9 mouse cellular contexts compared by ENCODE assay signal in the genomic region with DNA sequence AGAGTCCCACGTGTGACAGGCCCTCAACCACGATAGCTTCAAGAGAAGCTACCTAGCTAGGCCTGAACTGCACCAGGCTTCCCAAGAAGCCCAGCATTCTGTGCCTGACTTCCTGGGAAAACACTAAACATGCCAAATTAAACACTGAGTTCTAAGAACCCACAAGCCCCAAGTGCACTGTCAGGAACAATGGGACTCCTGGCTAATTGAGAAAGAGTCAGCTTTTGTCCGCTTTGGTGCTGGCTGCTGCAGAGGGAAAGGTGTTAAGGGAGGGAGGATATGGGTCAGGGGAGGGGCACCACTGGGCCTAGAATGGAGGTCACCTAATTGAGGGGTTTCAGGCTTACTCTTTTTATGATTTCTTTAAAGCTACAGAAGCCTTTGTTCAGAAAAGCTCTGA. TPM values are rescaled to one million over a fixed set of nuclear protein-coding genes. Genes with fewer than 3 reads are reported as not detected.
DNase-seq lines count a peak whose midpoint lies in the region; ATAC-seq and TF ChIP-seq lines count a peak whose summit lies in the region.
"Had no signal": no experiment of that assay in that cellular context is flagged by ENCODE, and none has a peak within 500 bp of the region (broad histone marks: within the 10 kb centered on the region; RNA-seq: fewer than 3 reads in every experiment).

No protein-coding gene starts in this region.

- dilution Hi-C loops in CH12.LX (cut with MboI; ENCODE audit: extremely low pct_ligation_motif_present, extremely low pct_unique_long_range_greater_than_20kb, low sequenced_read_pairs) = no loop called here

- peaks cover 35% of the 10 kb centered on the region for H3K79me2 ChIP-seq in CH12.LX (replicated peaks; ENCODE audit: control insufficient read depth, extremely low read depth, insufficient read depth, poor library complexity, severe bottlenecking)

- ATAC-seq in kidney, embryonic 14.5 days (ENCODE audit: low FRiP score, low TSS enrichment) = peak; percentile 40; the same call in 1 of the 2 replicates
- no peak for ATAC-seq in limb, embryonic 13.5 days (ENCODE audit: low FRiP score, low read depth)
- no peak for ATAC-seq in cerebellum, adult (ENCODE audit: insufficient number of reproducible peaks, low FRiP score, low TSS enrichment)

- H3K9ac ChIP-seq in kidney, embryonic 14.5 days (ENCODE audit: low read depth, low read length) = no peak overlapping the region
- peak overlapping the region; percentile 88 for H3K9ac ChIP-seq in CH12.LX (ENCODE audit: insufficient read depth, low read depth)
- no peak overlapping the region for H3K9ac ChIP-seq in limb, embryonic 13.5 days

- peaks cover 33% of the 10 kb centered on the region for H3K4me1 ChIP-seq in kidney, embryonic 14.5 days (ENCODE audit: control insufficient read depth, insufficient read depth, low read length)
- peaks cover 31 to 80% of the 10 kb centered on the region in 2 experiments for H3K4me1 ChIP-seq in CH12.LX (ENCODE audit: control insufficient read depth in 1 of 2, insufficient read depth in 2 of 2)
- peaks cover 13% of the 10 kb centered on the region for H3K4me1 ChIP-seq in cortical plate, adult 2 months (ENCODE audit: control insufficient read depth, insufficient read depth, low read length)
- peaks cover 48% of the 10 kb centered on the region for H3K4me1 ChIP-seq in limb, embryonic 13.5 days

- no peaks in the 10 kb centered on the region for H3K9me3 ChIP-seq in kidney, embryonic 14.5 days (ENCODE audit: control insufficient read depth, low read length)
- H3K9me3 ChIP-seq in CH12.LX (replicated peaks; ENCODE audit: low read length) = no peaks in the 10 kb centered on the region
- H3K9me3 ChIP-seq in limb, embryonic 13.5 days = no peaks in the 10 kb centered on the region

- no peak overlapping the region for H3K4me2 ChIP-seq in kidney, embryonic 14.5 days (replicated peaks; ENCODE audit: low read depth, low read length)
- H3K4me2 ChIP-seq in CH12.LX (ENCODE audit: insufficient read depth, low read depth, poor library complexity, severe bottlenecking) = peak overlapping the region; percentile 78
- no peak overlapping the region for H3K4me2 ChIP-seq in limb, embryonic 13.5 days (replicated peaks)

- no peak overlapping the region for H3K27ac ChIP-seq in kidney, embryonic 14.5 days (ENCODE audit: low read depth, low read length)
- peak overlapping the region; percentile 91 for H3K27ac ChIP-seq in CH12.LX (ENCODE audit: insufficient read depth, low read depth)
- H3K27ac ChIP-seq in cortical plate, adult 2 months (ENCODE audit: insufficient read depth, low read length) = peak overlapping the region; percentile 46; the same call in 1 of the 2 replicates
- H3K27ac ChIP-seq in limb, embryonic 13.5 days = peak overlapping the region; percentile 44; the same call in 1 of the 2 replicates

- 42% methylated on average over 3 of the region's 3 CpGs for WGBS in kidney, embryonic 14.5 days
- 47% methylated on average over 3 of the region's 3 CpGs for WGBS in limb, embryonic 13.5 days

- no peak for TF ChIP-seq RAD21 in CH12.LX (IDR thresholded peaks at IDR 0.05; ENCODE audit: low read depth, low read length)

- no peak for TF ChIP-seq CTCF in CH12.LX (conservative IDR thresholded peaks at IDR 0.05 in 1 of 2, IDR thresholded peaks at IDR 0.05 in 1 of 2; ENCODE audit: low read depth in 2 of 2, low read length in 2 of 2)
- TF ChIP-seq CTCF in cortical plate, adult 2 months (IDR thresholded peaks at IDR 0.05; ENCODE audit: extremely low read depth, insufficient read depth, low read length) = no peak

- in situ Hi-C loops in CH12.LX (cut with MboI; ENCODE audit: low pct_ligation_motif_present, low pct_unique_long_range_greater_than_20kb, low sequenced_read_pairs) = no loop called here

- no peak overlapping the region for H3K4me3 ChIP-seq in kidney, embryonic 14.5 days (ENCODE audit: low read length)
- H3K4me3 ChIP-seq in CH12.LX (replicated peaks in 1 of 3; ENCODE audit: low read depth in 2 of 3, low read length in 2 of 3, poor library complexity in 1 of 3) = peak overlapping the region in 2 of 3 experiments; percentile 40
- no peak overlapping the region for H3K4me3 ChIP-seq in cortical plate, adult 2 months (ENCODE audit: insufficient read depth, low read length)
- H3K4me3 ChIP-seq in limb, embryonic 13.5 days = no peak overlapping the region

- TF ChIP-seq POLR2A in CH12.LX (IDR thresholded peaks at IDR 0.05; ENCODE audit: low read depth, low read length) = no peak
- no peak for TF ChIP-seq POLR2A in cortical plate, adult 2 months (IDR thresholded peaks at IDR 0.05; ENCODE audit: extremely low read depth, insufficient read depth, low read length)

- no peak for DNase-seq in kidney, postnatal 14 days
- no peak for DNase-seq in CH12.LX (ENCODE audit: extremely low read depth)
- no peak for DNase-seq in adrenal gland, postnatal 4 days (ENCODE audit: low spot score in 2 of 2)
- DNase-seq in adrenal gland, adult 2 months = no peak
- DNase-seq: gastrocnemius, postnatal 25 days had no signal

- no peaks in the 10 kb centered on the region for H3K27me3 ChIP-seq in kidney, embryonic 14.5 days (ENCODE audit: control insufficient read depth, insufficient read depth, low read length)
- H3K27me3 ChIP-seq in CH12.LX (replicated peaks) = no peaks in the 10 kb centered on the region
- H3K27me3 ChIP-seq in limb, embryonic 13.5 days = no peaks in the 10 kb centered on the region

- TF ChIP-seq EP300 in CH12.LX (IDR thresholded peaks at IDR 0.05; ENCODE audit: low read length) = no peak

- H3K36me3 ChIP-seq in kidney, embryonic 14.5 days (ENCODE audit: control insufficient read depth, insufficient read depth, low read length) = peaks cover 5% of the 10 kb centered on the region; the same call in 1 of the 2 replicates
- peaks cover 0 to 16% of the 10 kb centered on the region in 2 experiments for H3K36me3 ChIP-seq in CH12.LX (replicated peaks in 1 of 2; ENCODE audit: control insufficient read depth in 1 of 2, insufficient read depth in 1 of 2, low read length in 1 of 2)
- H3K36me3 ChIP-seq in limb, embryonic 13.5 days = peaks cover 11% of the 10 kb centered on the region

TF ChIP-seq in CH12.LX, 34 proteins besides CTCF, POLR2A, EP300 and RAD21:
- TF ChIP-seq ZNF384 (IDR thresholded peaks at IDR 0.05; ENCODE audit: low read depth, low read length) (no peak), HCFC1 (IDR thresholded peaks at IDR 0.05; ENCODE audit: low read depth, low read length) (no peak), MYC (IDR thresholded peaks at IDR 0.05; ENCODE audit: low read depth, low read length) (no peak), TCF12 (IDR thresholded peaks at IDR 0.05; ENCODE audit: low read depth, low read length) (no peak), MAX (IDR thresholded peaks at IDR 0.05; ENCODE audit: low read length) (no peak), USF2 (conservative IDR thresholded peaks at IDR 0.05; ENCODE audit: low read depth, low read length) (no peak), E2F4 (IDR thresholded peaks at IDR 0.05; ENCODE audit: insufficient replicate concordance, low read depth, low read length) (no peak), MAFK (IDR thresholded peaks at IDR 0.05; ENCODE audit: insufficient replicate concordance, low read length) (no peak), PAX5 (IDR thresholded peaks at IDR 0.05; ENCODE audit: low read length) (no peak), SIN3A (IDR thresholded peaks at IDR 0.05; ENCODE audit: low read length) (no peak), ZMIZ1 (IDR thresholded peaks at IDR 0.05; ENCODE audit: low read depth, low read length) (no peak), TBP (conservative IDR thresholded peaks at IDR 0.05; ENCODE audit: low read depth, low read length) (no peak)

RNA-seq across cellular contexts. Expression of a gene that starts 17.6 kb away (rescaled TPM):
- polyA plus RNA-seq in kidney, embryonic 14.5 days (2014; fragmentation: Nextera tagmentation; extraction: Ambion mirVana) = 67.4 and 118 TPM in 2 replicates
- total RNA-seq in CH12.LX (2012; rRNA removed) (14.9 and 16.1 TPM in 2 replicates), CH12.LX (2014; rRNA removed) (10.6 and 11.6 TPM in 2 replicates)
- 17.8 and 19.1 TPM in 2 replicates for polyA plus RNA-seq in CH12.LX (2012; ENCODE audit: insufficient read length, low read depth)
- polyA plus RNA-seq in cortical plate, adult 2 months (2012; rRNA removed) = 60.9 and 61.0 TPM in 2 replicates
- 68.4 and 68.7 TPM in 2 replicates for polyA plus RNA-seq in limb, embryonic 13.5 days (2015; fragmentation: Nextera tagmentation; extraction: Ambion mirVana)
- total RNA-seq in adrenal gland, postnatal 4 days (2021) = 10 to 100 TPM; 54.0 to 57.9 TPM
- total RNA-seq in adrenal gland, adult 2 months (2021) = 10 to 100 TPM; 26.3 to 35.8 TPM
- 30.7 and 31.2 TPM in 2 replicates for polyA plus RNA-seq in adrenal gland, adult 2 months (2012; rRNA removed)

RNA-seq across cellular contexts. Expression of a gene that starts 56.0 kb away (rescaled TPM):
- 0.57 and 0.65 TPM in 2 replicates for polyA plus RNA-seq in kidney, embryonic 14.5 days (2014; fragmentation: Nextera tagmentation; extraction: Ambion mirVana)
- 0.04 TPM in 1 of 2 replicates, not detected in the other for total RNA-seq in CH12.LX (2012; rRNA removed)
- not detected in 2 replicates for total RNA-seq in CH12.LX (2014; rRNA removed)
- 0.12 and 0.17 TPM in 2 replicates for polyA plus RNA-seq in CH12.LX (2012; ENCODE audit: insufficient read length, low read depth)
- polyA plus RNA-seq in cortical plate, adult 2 months (2012; rRNA removed) = 1.3 and 1.5 TPM in 2 replicates
- 0.34 and 0.67 TPM in 2 replicates for polyA plus RNA-seq in limb, embryonic 13.5 days (2015; fragmentation: Nextera tagmentation; extraction: Ambion mirVana)
- total RNA-seq in adrenal gland, postnatal 4 days (2021) = 1 to 10 TPM; 3.4 to 3.6 TPM
- total RNA-seq in adrenal gland, adult 2 months (2021) = 1 to 10 TPM; 1.6 to 2.4 TPM
- polyA plus RNA-seq in adrenal gland, adult 2 months (2012; rRNA removed) = 0.12 and 0.20 TPM in 2 replicates

Comparison
In these comparisons a context has a peak if more than half of its experiments do, and no peak if none do; other contexts are left out.
1. H3K4me3 ChIP-seq: peak in CH12.LX (2 of 3); none in kidney, embryonic 14.5 days (single experiment), cortical plate, adult 2 months (single experiment) and limb, embryonic 13.5 days (single experiment).